19 mouse cellular contexts compared by ENCODE assay signal in the genomic region with DNA sequence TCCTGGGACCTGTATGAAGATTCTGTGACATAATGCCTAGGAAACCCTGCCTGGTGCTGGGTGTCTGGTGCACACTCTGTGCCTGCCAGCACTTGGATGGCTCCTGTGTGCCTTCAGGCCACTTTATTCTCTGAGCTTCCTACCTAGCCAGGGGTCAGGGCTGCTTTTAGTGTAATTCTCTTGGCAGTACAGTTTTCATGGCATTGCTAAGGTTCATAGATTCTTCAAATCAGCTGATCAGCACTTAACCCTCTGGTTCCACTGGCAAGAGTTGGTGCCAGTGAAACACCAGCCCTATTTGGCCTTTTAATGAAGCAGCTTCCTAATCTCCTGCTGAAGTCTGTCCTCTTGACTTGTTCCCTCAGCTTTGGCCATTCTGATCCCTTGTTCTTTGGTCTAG. TPM values are rescaled to one million over a fixed set of nuclear protein-coding genes. Genes with fewer than 3 reads are reported as not detected.
DNase-seq lines count a peak whose midpoint lies in the region; ATAC-seq lines count a peak whose summit lies in the region.
"Had no signal": no experiment of that assay in that cellular context is flagged by ENCODE, and none has a peak within 500 bp of the region (broad histone marks: within the 10 kb centered on the region; RNA-seq: fewer than 3 reads in every experiment).

No protein-coding gene starts in this region.

- no peaks in the 10 kb centered on the region for H3K9me3 ChIP-seq in embryonic facial prominence, embryonic 15.5 days (replicated peaks)
- H3K9me3 ChIP-seq in embryonic facial prominence, embryonic 10.5 days = no peaks in the 10 kb centered on the region
- no peaks in the 10 kb centered on the region for H3K9me3 ChIP-seq in kidney, embryonic 15.5 days (replicated peaks)
- H3K9me3 ChIP-seq in neural tube, embryonic 12.5 days = no peaks in the 10 kb centered on the region
- H3K9me3 ChIP-seq: forebrain, embryonic 15.5 days; heart, embryonic 10.5 days; liver, embryonic 13.5 days; stomach, embryonic 15.5 days had no signal

- H3K36me3 ChIP-seq in embryonic facial prominence, embryonic 15.5 days = no peaks in the 10 kb centered on the region
- H3K36me3 ChIP-seq in embryonic facial prominence, embryonic 10.5 days (replicated peaks) = peaks cover 80% of the 10 kb centered on the region
- H3K36me3 ChIP-seq in kidney, embryonic 15.5 days = peaks cover 4% of the 10 kb centered on the region; the same call in 1 of the 2 replicates
- H3K36me3 ChIP-seq in neural tube, embryonic 12.5 days = 0 out of 2 replicates have a peak, but pooled peaks cover 5% of the 10 kb centered on the region
- H3K36me3 ChIP-seq: forebrain, embryonic 15.5 days; stomach, embryonic 15.5 days had no signal

- no peak overlapping the region for H3K4me2 ChIP-seq in embryonic facial prominence, embryonic 15.5 days (replicated peaks)
- no peak overlapping the region for H3K4me2 ChIP-seq in kidney, embryonic 15.5 days
- no peak overlapping the region for H3K4me2 ChIP-seq in neural tube, embryonic 12.5 days (replicated peaks)
- H3K4me2 ChIP-seq: forebrain, embryonic 15.5 days; liver, embryonic 13.5 days; stomach, embryonic 15.5 days had no signal

- H3K4me1 ChIP-seq in embryonic facial prominence, embryonic 15.5 days = peaks cover 77% of the 10 kb centered on the region
- H3K4me1 ChIP-seq in embryonic facial prominence, embryonic 10.5 days = peaks cover 88% of the 10 kb centered on the region
- H3K4me1 ChIP-seq in kidney, embryonic 15.5 days = peaks cover 58% of the 10 kb centered on the region
- H3K4me1 ChIP-seq in neural tube, embryonic 12.5 days = peaks cover 87% of the 10 kb centered on the region

- 0 out of 2 replicates have a peak overlapping the region, but pooled peaks have one; percentile 73 for H3K27ac ChIP-seq in embryonic facial prominence, embryonic 15.5 days (replicated peaks)
- H3K27ac ChIP-seq in embryonic facial prominence, embryonic 10.5 days (replicated peaks) = no peak overlapping the region
- H3K27ac ChIP-seq in kidney, embryonic 15.5 days = 0 out of 2 replicates have a peak overlapping the region, but pooled peaks have one; percentile 14
- peak overlapping the region; percentile 67; the same call in 1 of the 2 replicates for H3K27ac ChIP-seq in neural tube, embryonic 12.5 days
- H3K27ac ChIP-seq: forebrain, embryonic 15.5 days; liver, embryonic 13.5 days had no signal

- DNase-seq in embryonic facial prominence, embryonic 10.5 days (ENCODE audit: low spot score) = no peak
- DNase-seq in kidney, postnatal 14 days = no peak
- DNase-seq in neural tube, embryonic 10.5 days (ENCODE audit: extremely low spot score, low spot score) = no peak
- DNase-seq in spleen, postnatal 10 days (ENCODE audit: low spot score in 2 of 2) = no peak
- DNase-seq: adrenal gland, postnatal 10 days; cerebellum, adult 8-10 months; heart, postnatal 4 days; liver, embryonic 13.5 days; lung, adult 2 months; lung, postnatal 14 days; right cerebral cortex, postnatal 4 days; thymus, postnatal 36 days had no signal

- ATAC-seq in embryonic facial prominence, embryonic 15.5 days (ENCODE audit: insufficient number of reproducible peaks, low FRiP score, low TSS enrichment, low read depth) = no peak
- no peak for ATAC-seq in kidney, embryonic 15.5 days (replicated peaks; ENCODE audit: low FRiP score)
- no peak for ATAC-seq in neural tube, embryonic 12.5 days (ENCODE audit: low FRiP score, low read depth)
- ATAC-seq: forebrain, embryonic 15.5 days had no signal

- H3K4me3 ChIP-seq in embryonic facial prominence, embryonic 15.5 days (replicated peaks) = no peak overlapping the region
- H3K4me3 ChIP-seq in embryonic facial prominence, embryonic 10.5 days = no peak overlapping the region
- no peak overlapping the region for H3K4me3 ChIP-seq in kidney, embryonic 15.5 days (replicated peaks)
- H3K4me3 ChIP-seq in neural tube, embryonic 12.5 days = no peak overlapping the region
- H3K4me3 ChIP-seq: forebrain, embryonic 15.5 days; heart, embryonic 10.5 days; left cerebral cortex, adult 2 months; liver, embryonic 13.5 days; stomach, embryonic 15.5 days had no signal

- H3K27me3 ChIP-seq in embryonic facial prominence, embryonic 15.5 days = no peaks in the 10 kb centered on the region
- no peaks in the 10 kb centered on the region for H3K27me3 ChIP-seq in embryonic facial prominence, embryonic 10.5 days (replicated peaks; ENCODE audit: low read depth, poor library complexity, severe bottlenecking)
- H3K27me3 ChIP-seq in kidney, embryonic 15.5 days = no peaks in the 10 kb centered on the region
- no peaks in the 10 kb centered on the region for H3K27me3 ChIP-seq in neural tube, embryonic 12.5 days (replicated peaks)
- H3K27me3 ChIP-seq: forebrain, embryonic 15.5 days; liver, embryonic 13.5 days; stomach, embryonic 15.5 days had no signal

- H3K9ac ChIP-seq in embryonic facial prominence, embryonic 15.5 days = no peak overlapping the region
- no peak overlapping the region for H3K9ac ChIP-seq in kidney, embryonic 15.5 days
- 0 out of 2 replicates have a peak overlapping the region, but pooled peaks have one; percentile 48 for H3K9ac ChIP-seq in neural tube, embryonic 12.5 days
- H3K9ac ChIP-seq: forebrain, embryonic 15.5 days; liver, embryonic 13.5 days; stomach, embryonic 15.5 days had no signal

RNA-seq across cellular contexts. Expression of gene Mrpl37, which starts 49.4 kb away (rescaled TPM):
- 83.6 and 87.5 TPM in 2 replicates for polyA plus RNA-seq in embryonic facial prominence, embryonic 15.5 days (2015; fragmentation: Nextera tagmentation; extraction: Ambion mirVana)
- 129 and 136 TPM in 2 replicates for polyA plus RNA-seq in embryonic facial prominence, embryonic 10.5 days (2016; fragmentation: Nextera tagmentation; extraction: Ambion mirVana)
- polyA plus RNA-seq in kidney, embryonic 15.5 days (2015; fragmentation: Nextera tagmentation; extraction: Ambion mirVana) = 108 TPM in 2 replicates
- 94.2 and 95.4 TPM in 2 replicates for polyA plus RNA-seq in neural tube, embryonic 12.5 days (2016; fragmentation: Nextera tagmentation; extraction: Ambion mirVana)

RNA-seq across cellular contexts. Expression of gene Cyb5rl, which starts 49.5 kb away (rescaled TPM):
- 7.6 and 8.2 TPM in 2 replicates for polyA plus RNA-seq in embryonic facial prominence, embryonic 15.5 days (2015; fragmentation: Nextera tagmentation; extraction: Ambion mirVana)
- 8.1 and 10.4 TPM in 2 replicates for polyA plus RNA-seq in embryonic facial prominence, embryonic 10.5 days (2016; fragmentation: Nextera tagmentation; extraction: Ambion mirVana)
- 11.1 and 12.1 TPM in 2 replicates for polyA plus RNA-seq in kidney, embryonic 15.5 days (2015; fragmentation: Nextera tagmentation; extraction: Ambion mirVana)
- 4.3 and 5.2 TPM in 2 replicates for polyA plus RNA-seq in neural tube, embryonic 12.5 days (2016; fragmentation: Nextera tagmentation; extraction: Ambion mirVana)
